Mouse (Mus musculus): ENCODE data around the gene Sac3d1. TPM values are rescaled to one million over a fixed set of nuclear protein-coding genes. Genes with fewer than 3 reads are reported as not detected.

Gene Sac3d1
- total RNA-seq, 2 experiments from 2014 or later: 9.2 to 9.3 TPM

GRCm38 (mm10) chr19:6116113-6116850 lies 2.2 kb downstream of the Sac3d1 start:
- TF ChIP-seq CTCF (IDR thresholded peaks at IDR 0.05): no peak
- intact Hi-C loops (cut with DNase I): loop anchor here (2.0 to 5.0 kb wide), 2 partner anchors 31 to 69 kb away; partner anchors contain the start of genes Cdca5, Syvn1 and Zfpl1
- no peak for DNase-seq
- H3K4me3 ChIP-seq: peak overlapping the region; percentile 78
- H3K27ac ChIP-seq: peak overlapping the region; percentile 92; the same call in 1 of the 2 replicates

GRCm38 (mm10) chr19:6113116-6113515 lies 5.3 kb downstream of the Sac3d1 start:
- H3K27ac ChIP-seq: no peak overlapping the region
- no peak overlapping the region for H3K4me3 ChIP-seq
- no peak for DNase-seq
- intact Hi-C loops (cut with DNase I): no loop called here
- TF ChIP-seq CTCF (IDR thresholded peaks at IDR 0.05): no peak

GRCm38 (mm10) chr19:6105586-6105985 lies 12.9 kb downstream of the Sac3d1 start, which contains the start of gene Naaladl1:
Gene Naaladl1 (plus strand): TSS chr19:6105782.
- TF ChIP-seq CTCF (IDR thresholded peaks at IDR 0.05): no peak
- Histone ChIP-seq H3K4me3 (no peak within 1 kb of the TSS), H3K27ac (no peak within 1 kb of the TSS)
- intact Hi-C loops (cut with DNase I): no loop called here
- DNase-seq: no peak

GRCm38 (mm10) chr19:6104476-6104875 lies 14.0 kb downstream of the Sac3d1 start:
- no peak overlapping the region for H3K27ac ChIP-seq
- intact Hi-C loops (cut with DNase I): no loop called here
- no peak overlapping the region for H3K4me3 ChIP-seq
- no peak for TF ChIP-seq CTCF (IDR thresholded peaks at IDR 0.05)
- DNase-seq: no peak

- Histone ChIP-seq H3K4me3 (no peak overlapping the region), H3K27ac (no peak overlapping the region)
- intact Hi-C loops (cut with DNase I): no loop called here
- no peak for DNase-seq
- no peak for TF ChIP-seq CTCF (IDR thresholded peaks at IDR 0.05)
Observed at GRCm38 (mm10) chr19:6102169-6102853, 16.1 kb downstream of the Sac3d1 start.

- H3K27ac ChIP-seq: no peak overlapping the region
- H3K4me3 ChIP-seq: no peak overlapping the region
- intact Hi-C loops (cut with DNase I): no loop called here
- TF ChIP-seq CTCF (IDR thresholded peaks at IDR 0.05): no peak
- DNase-seq: no peak
Observed at GRCm38 (mm10) chr19:6101186-6101585, 17.3 kb downstream of the Sac3d1 start.

- Histone ChIP-seq H3K4me3 (no peak overlapping the region), H3K27ac (no peak overlapping the region)
- no peak for DNase-seq
- TF ChIP-seq CTCF (IDR thresholded peaks at IDR 0.05): no peak
- intact Hi-C loops (cut with DNase I): no loop called here
Observed at GRCm38 (mm10) chr19:6097847-6098246, 20.6 kb downstream of the Sac3d1 start.

- no peak for TF ChIP-seq CTCF (IDR thresholded peaks at IDR 0.05)
- no peak within 1 kb of the TSS for H3K27ac ChIP-seq
- intact Hi-C loops (cut with DNase I): no loop called here
- DNase-seq: no peak
- H3K4me3 ChIP-seq: no peak within 1 kb of the TSS
Observed at GRCm38 (mm10) chr19:6094119-6094518, 24.3 kb downstream of the Sac3d1 start, which contains the start of gene AC131692.1. Gene AC131692.1 (plus strand): TSS chr19:6094419.

- H3K4me3 ChIP-seq: no peak overlapping the region
- no peak for TF ChIP-seq CTCF (IDR thresholded peaks at IDR 0.05)
- no peak overlapping the region for H3K27ac ChIP-seq
- DNase-seq: no peak
- intact Hi-C loops (cut with DNase I): no loop called here
Observed at GRCm38 (mm10) chr19:6088841-6089240, 29.6 kb downstream of the Sac3d1 start.

GRCm38 (mm10) chr19:6085417-6085879 lies 33.0 kb downstream of the Sac3d1 start:
- no peak for DNase-seq
- H3K4me3 ChIP-seq: peak overlapping the region; percentile 86
- intact Hi-C loops (cut with DNase I): loop anchor here (2.0 kb wide), 1 partner anchor 31 kb away; no protein-coding TSS in a partner anchor
- TF ChIP-seq CTCF (IDR thresholded peaks at IDR 0.05): no peak
- H3K27ac ChIP-seq: no peak overlapping the region

GRCm38 (mm10) chr19:6084478-6085248 lies 33.8 kb downstream of the Sac3d1 start, which contains the start of the genes Zfpl1 and Cdca5:
Gene Zfpl1 (minus strand): TSS chr19:6084956.
Gene Cdca5 (plus strand): TSS chr19:6084983.
- intact Hi-C loops (cut with DNase I): loop anchor here (1.0 to 2.0 kb wide), 2 partner anchors 27 to 32 kb away; partner anchors contain the start of genes Fau and Mrpl49
- Histone ChIP-seq H3K27ac (peak within 1 kb of the TSS; percentile 86), H3K4me3 (peak within 1 kb of the TSS; percentile 86)
- TF ChIP-seq CTCF (IDR thresholded peaks at IDR 0.05): no peak
- DNase-seq: peak; percentile 96

GRCm38 (mm10) chr19:6082156-6082555 lies 36.3 kb downstream of the Sac3d1 start, which contains the start of gene Gm28374:
Gene Gm28374 (minus strand): TSS chr19:6082256.
- no peak for TF ChIP-seq CTCF (IDR thresholded peaks at IDR 0.05)
- H3K27ac ChIP-seq: no peak within 1 kb of the TSS
- intact Hi-C loops (cut with DNase I): no loop called here
- H3K4me3 ChIP-seq: no peak within 1 kb of the TSS
- DNase-seq: no peak

All from gastrocnemius, adult 2 months (tissue).